Mouse (Mus musculus) midbrain, embryonic 16.5 days (tissue): ENCODE measurements around the gene Vsig10. TPM values are rescaled to one million over a fixed set of nuclear protein-coding genes. Genes with fewer than 3 reads are reported as not detected.
"Not testable (repeated sequence)": the region's sequence is repeated elsewhere in the genome, so short reads cannot be mapped to it uniquely, and the experiment has no call there.

ENCODE experiments used
- ATAC-seq: fragments of 200-750 bp; cut with Nextera tagmentation; 2 replicates; pipeline ENCODE4 v1.8.0; 2017; ENCODE audit warnings: moderate TSS enrichment
- H3K27ac ChIP-seq: fragments of 300-500 bp; sonication (generic); 2 replicates; pipeline ENCODE4 v1.5.1; 2014; ENCODE audit warnings: mild to moderate bottlenecking, low read length, mixed read lengths
- H3K27me3 ChIP-seq: fragments of 300-500 bp; sonication (generic); 2 replicates; pipeline ENCODE4 v1.6.1; 2014; ENCODE audit warnings: low read depth, low read length, mixed read lengths; ENCODE audit not compliant: control insufficient read depth, insufficient read depth
- H3K36me3 ChIP-seq: fragments of 300-500 bp; sonication (generic); 2 replicates; pipeline ENCODE4 v1.6.1; 2014; ENCODE audit warnings: mild to moderate bottlenecking, low read length, moderate library complexity, mixed read lengths; ENCODE audit not compliant: control insufficient read depth, insufficient read depth
- H3K4me1 ChIP-seq: fragments of 300-500 bp; sonication (generic); 2 replicates; pipeline ENCODE4 v1.6.1; 2014; ENCODE audit warnings: mild to moderate bottlenecking, low read length, mixed read lengths; ENCODE audit not compliant: control insufficient read depth, insufficient read depth
- H3K4me2 ChIP-seq: fragments of 300-500 bp; sonication (generic); 2 replicates; pipeline ENCODE4 v1.6.1; 2014; ENCODE audit warnings: mild to moderate bottlenecking, low read length, mixed read lengths
- H3K4me3 ChIP-seq: fragments of 300-500 bp; sonication (generic); 2 replicates; pipeline ENCODE4 v1.5.1; 2014; ENCODE audit warnings: low read depth, mild to moderate bottlenecking, low read length, moderate library complexity, mixed read lengths
- H3K9ac ChIP-seq: fragments of 300-500 bp; sonication (generic); 2 replicates; pipeline ENCODE4 v1.6.1; 2014; ENCODE audit warnings: low read depth, low read length, mixed read lengths
- H3K9me3 ChIP-seq: fragments of 300-500 bp; sonication (generic); replicated peaks from 2 replicates; pipeline ENCODE4 v1.6.1; 2014; ENCODE audit warnings: mild to moderate bottlenecking, low read length, mixed read lengths; ENCODE audit not compliant: control insufficient read depth, poor library complexity, severe bottlenecking
- WGBS: fragments of 180-500 bp; shearing (Covaris S2); extraction: QIAGEN DNeasy Blood & Tissue Kit; methylation state at CpG from one replicate; pipeline ENCODE4 v1.1.7; 2014; 5-methylcytosine and 5-hydroxymethylcytosine counted together
- polyA plus RNA-seq: library from polyadenylated mRNA; unstranded; fragments of >200 nt; fragmentation: Nextera tagmentation; extraction: Ambion mirVana; gene quantifications from 2 replicates; pipeline ENCODE4 v1.2.1, GENCODE M21; 2015

Vsig10 gene
- polyA plus RNA-seq, 1 experiment from 2014 or later, result 1.8 TPM

- WGBS, result 81% methylated on average over 6 of the region's 6 CpGs
- Histone ChIP-seq H3K27ac (no peak overlapping the region), H3K27me3 (no peaks in the 10 kb centered on the region), H3K4me2 (no peak overlapping the region), H3K36me3 (no peaks in the 10 kb centered on the region), H3K9me3 (no peaks in the 10 kb centered on the region), H3K4me3 (no peak overlapping the region), H3K4me1 (peaks cover 6% of the 10 kb centered on the region), H3K9ac (no peak overlapping the region)
- ATAC-seq, result no peak
These were observed 26.3 kb upstream of the Vsig10 start for GRCm38 (mm10) chr5:117292547-117292946.

- H3K27me3 ChIP-seq, H3K9ac ChIP-seq, H3K9me3 ChIP-seq, H3K27ac ChIP-seq, H3K36me3 ChIP-seq, H3K4me1 ChIP-seq, ATAC-seq, H3K4me2 ChIP-seq, H3K4me3 ChIP-seq: not testable (repeated sequence)
- 88% methylated on average over 3 of the region's 3 CpGs for WGBS
These were observed 25.1 kb upstream of the Vsig10 start for GRCm38 (mm10) chr5:117293776-117294175.

GRCm38 (mm10) chr5:117295011-117295410 lies 23.9 kb upstream of the Vsig10 start:
- H3K9ac ChIP-seq, result no peak overlapping the region
- H3K27me3 ChIP-seq, result no peaks in the 10 kb centered on the region
- ATAC-seq, result no peak
- no peaks in the 10 kb centered on the region for H3K36me3 ChIP-seq
- no peaks in the 10 kb centered on the region for H3K4me1 ChIP-seq
- no peak overlapping the region for H3K27ac ChIP-seq
- H3K9me3 ChIP-seq, result no peaks in the 10 kb centered on the region
- H3K4me2 ChIP-seq, result no peak overlapping the region
- no peak overlapping the region for H3K4me3 ChIP-seq
- 93% methylated on average over 8 of the region's 8 CpGs for WGBS

- Histone ChIP-seq H3K4me3 (no peak overlapping the region), H3K27ac (no peak overlapping the region), H3K4me2 (no peak overlapping the region), H3K36me3 (no peaks in the 10 kb centered on the region), H3K4me1 (no peaks in the 10 kb centered on the region), H3K9me3 (no peaks in the 10 kb centered on the region), H3K9ac (no peak overlapping the region), H3K27me3 (no peaks in the 10 kb centered on the region)
- WGBS, result 64% methylated on average over 3 of the region's 3 CpGs
- ATAC-seq, result no peak
These were observed 16.0 kb upstream of the Vsig10 start for GRCm38 (mm10) chr5:117302899-117303298.

- H3K4me3 ChIP-seq, result no peak overlapping the region
- no peaks in the 10 kb centered on the region for H3K27me3 ChIP-seq
- no peak for ATAC-seq
- no peak overlapping the region for H3K9ac ChIP-seq
- no peak overlapping the region for H3K4me2 ChIP-seq
- WGBS, result 35% methylated on average over 18 of the region's 18 CpGs
- no peaks in the 10 kb centered on the region for H3K9me3 ChIP-seq
- no peaks in the 10 kb centered on the region for H3K4me1 ChIP-seq
- H3K27ac ChIP-seq, result no peak overlapping the region
- no peaks in the 10 kb centered on the region for H3K36me3 ChIP-seq
These were observed 14.9 kb upstream of the Vsig10 start for GRCm38 (mm10) chr5:117303691-117304579.

GRCm38 (mm10) chr5:117304947-117305346 lies 13.9 kb upstream of the Vsig10 start:
- H3K4me2 ChIP-seq, result no peak overlapping the region
- H3K36me3 ChIP-seq, result no peaks in the 10 kb centered on the region
- H3K9me3 ChIP-seq, result no peaks in the 10 kb centered on the region
- H3K27ac ChIP-seq, result no peak overlapping the region
- H3K4me1 ChIP-seq, result no peaks in the 10 kb centered on the region
- no peak for ATAC-seq
- H3K4me3 ChIP-seq, result no peak overlapping the region
- no peaks in the 10 kb centered on the region for H3K27me3 ChIP-seq
- WGBS, result 72% methylated on average over 7 of the region's 7 CpGs
- H3K9ac ChIP-seq, result no peak overlapping the region

GRCm38 (mm10) chr5:117305754-117306153 lies 13.1 kb upstream of the Vsig10 start:
- Histone ChIP-seq H3K9ac (no peak overlapping the region), H3K27ac (no peak overlapping the region), H3K4me3 (no peak overlapping the region), H3K27me3 (no peaks in the 10 kb centered on the region), H3K36me3 (no peaks in the 10 kb centered on the region), H3K4me1 (no peaks in the 10 kb centered on the region), H3K4me2 (no peak overlapping the region), H3K9me3 (no peaks in the 10 kb centered on the region)
- ATAC-seq, result no peak
- WGBS, result 93% methylated on average over 5 of the region's 5 CpGs

GRCm38 (mm10) chr5:117306826-117307225 lies 12.1 kb upstream of the Vsig10 start:
- H3K27me3 ChIP-seq, result no peaks in the 10 kb centered on the region
- no peaks in the 10 kb centered on the region for H3K36me3 ChIP-seq
- no peak overlapping the region for H3K9ac ChIP-seq
- no peaks in the 10 kb centered on the region for H3K4me1 ChIP-seq
- ATAC-seq, result no peak
- H3K4me2 ChIP-seq, result no peak overlapping the region
- no peak overlapping the region for H3K27ac ChIP-seq
- 97% methylated on average over 2 of the region's 2 CpGs for WGBS
- H3K9me3 ChIP-seq, result no peaks in the 10 kb centered on the region
- H3K4me3 ChIP-seq, result no peak overlapping the region

- no peaks in the 10 kb centered on the region for H3K4me1 ChIP-seq
- no peaks in the 10 kb centered on the region for H3K9me3 ChIP-seq
- H3K4me3 ChIP-seq, result no peak overlapping the region
- H3K9ac ChIP-seq, result no peak overlapping the region
- 41% methylated on average over 11 of the region's 11 CpGs for WGBS
- H3K36me3 ChIP-seq, result no peaks in the 10 kb centered on the region
- H3K27ac ChIP-seq, result no peak overlapping the region
- H3K4me2 ChIP-seq, result no peak overlapping the region
- no peak for ATAC-seq
- no peaks in the 10 kb centered on the region for H3K27me3 ChIP-seq
These were observed 11.2 kb upstream of the Vsig10 start for GRCm38 (mm10) chr5:117307699-117308098.
